ENCODE assay signal across 14 mouse cellular contexts in genomic region chr5:60049053-60049452, GRCm38 (mm10).
"Had no signal": no experiment of that assay in that cellular context is flagged by ENCODE, and none has a peak within 500 bp of the region (broad histone marks: within the 10 kb centered on the region; RNA-seq: fewer than 3 reads in every experiment).

No protein-coding gene starts in this region.

- ATAC-seq: intestine, postnatal 0 days had no signal

- H3K27ac ChIP-seq: kidney, postnatal 0 days; limb, embryonic 13.5 days; liver, embryonic 14.5 days; neural tube, embryonic 12.5 days had no signal

- H3K27me3 ChIP-seq: limb, embryonic 13.5 days; neural tube, embryonic 12.5 days had no signal

- H3K9me3 ChIP-seq: limb, embryonic 13.5 days; neural tube, embryonic 12.5 days had no signal

- H3K4me1 ChIP-seq: limb, embryonic 13.5 days; neural tube, embryonic 12.5 days had no signal

- H3K36me3 ChIP-seq: limb, embryonic 13.5 days; neural tube, embryonic 12.5 days had no signal

- H3K4me2 ChIP-seq: limb, embryonic 13.5 days; neural tube, embryonic 12.5 days had no signal

- DNase-seq: kidney, adult 9 months; kidney, postnatal 36 days; layer of hippocampus, adult 9-11 months; layer of hippocampus, postnatal 36 days; lung, adult 18-20 months; right cerebral cortex, adult 18-20 months; right cerebral cortex, postnatal 25 days; thymus, postnatal 36 days had no signal

- H3K9ac ChIP-seq: limb, embryonic 13.5 days; liver, embryonic 14.5 days; neural tube, embryonic 12.5 days had no signal

- H3K4me3 ChIP-seq: limb, embryonic 13.5 days; myocyte; neural tube, embryonic 12.5 days had no signal
